Mouse (Mus musculus) liver, adult 2 months (tissue): Measurements from ENCODE around the gene Atrnl1.

Experiments used
- CTCF ChIP-seq: fragments of 200-500 bp; IDR thresholded peaks from 2 replicates; pipeline ENCODE4 v1.5.1; 2011; ENCODE audit warnings: low read depth, low read length, control low read depth
- POLR2A ChIP-seq: fragments of 200-500 bp; IDR thresholded peaks from 2 replicates; pipeline ENCODE4 v1.6.1; 2011; ENCODE audit warnings: low read length, control low read depth; ENCODE audit not compliant: insufficient read depth; ENCODE audit errors: extremely low read depth

DNA sequence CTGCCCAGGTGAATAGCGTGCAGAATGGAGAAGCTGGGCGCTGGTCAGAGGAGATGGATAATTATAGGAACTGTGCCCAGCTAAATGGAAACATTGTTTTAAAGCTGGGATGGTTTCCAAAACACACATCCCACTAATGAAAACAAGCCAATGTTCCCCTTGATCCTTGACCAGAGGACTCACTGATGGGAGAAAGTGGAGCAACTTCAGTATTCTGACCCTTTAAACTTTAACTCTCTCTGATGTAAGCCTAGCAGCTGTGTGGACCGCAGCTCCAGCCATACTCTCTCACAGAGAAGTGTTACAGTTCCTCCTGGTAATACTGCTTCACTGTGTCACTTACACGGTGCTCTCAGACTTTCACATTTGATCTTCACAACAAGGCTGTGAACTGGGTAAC is 432.7 kb downstream of the Atrnl1 start:
- TF ChIP-seq CTCF: no peak
- TF ChIP-seq POLR2A: no peak
